Mouse (Mus musculus) gastrocnemius, postnatal 25 days (tissue): ENCODE data around the gene Methig1. TPM values are rescaled to one million over a fixed set of nuclear protein-coding genes. Genes with fewer than 3 reads are reported as not detected.
A peak's percentile ranks its signal among the peaks of the same experiment; 100 is the strongest.
"Not testable (repeated sequence)": the region's sequence is repeated elsewhere in the genome, so short reads cannot be mapped to it uniquely, and the experiment has no call there.

Source experiments
- DNase-seq: peaks from one replicate; pipeline ENCODE4 v3.0.0; 2022
- total RNA-seq, 2 experiments: library from RNA; stranded (reverse); gene quantifications; 1 replicate in 1 of 2; 2 replicates in 1 of 2; pipeline ENCODE4 v1.2.3; 2021

Gene Methig1
- total RNA-seq, 2 experiments from 2014 or later: not detected

GRCm38 (mm10) chr15:100400592-100401250, 47.8 kb downstream of the Methig1 start:
- no peak for DNase-seq

- no peak for DNase-seq
Measured at GRCm38 (mm10) chr15:100401811-100402210, 48.9 kb downstream of the Methig1 start.

- no peak for DNase-seq
Measured at GRCm38 (mm10) chr15:100402347-100402746, 49.4 kb downstream of the Methig1 start.

- DNase-seq: no peak
Measured at GRCm38 (mm10) chr15:100402798-100403197, 49.8 kb downstream of the Methig1 start.

DNA sequence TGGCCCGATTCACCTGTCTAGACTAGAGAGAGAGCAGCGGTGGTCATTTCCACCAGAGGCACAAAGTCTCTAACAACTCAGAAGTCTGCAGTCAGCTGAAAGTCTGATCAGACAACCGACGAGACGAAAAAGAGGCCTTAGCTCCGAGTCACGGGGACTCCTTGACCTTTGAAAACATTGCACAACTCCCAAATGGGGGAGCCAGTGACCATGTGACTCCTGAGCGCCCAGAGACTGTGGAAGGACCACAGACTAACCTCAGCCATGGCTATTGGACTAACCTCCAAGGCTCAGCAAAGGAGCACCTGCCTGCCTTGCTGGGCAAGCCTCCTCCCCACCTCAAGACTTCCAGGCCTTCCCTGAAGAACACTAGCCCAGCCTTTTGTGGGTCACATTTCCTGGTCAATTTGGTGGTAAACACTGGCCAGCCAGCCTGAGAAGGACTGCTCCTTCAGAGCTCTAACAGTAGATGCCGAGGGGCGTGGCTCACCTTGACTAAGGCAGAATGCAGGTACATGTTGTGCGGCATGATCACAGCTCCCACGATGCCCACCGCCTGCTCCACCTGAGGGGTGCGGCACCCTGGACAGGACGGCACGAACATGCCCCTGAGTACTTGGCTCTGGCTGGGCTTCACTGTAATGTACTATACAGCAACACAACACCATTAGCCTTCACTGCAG, 50.5 kb downstream of the Methig1 start:
- DNase-seq: no peak

- DNase-seq: no peak
Measured at GRCm38 (mm10) chr15:100406088-100406487, 53.1 kb downstream of the Methig1 start.

- DNase-seq: no peak
Measured at GRCm38 (mm10) chr15:100410918-100411672, 58.1 kb downstream of the Methig1 start.

- no peak for DNase-seq
Measured at GRCm38 (mm10) chr15:100411731-100412130, 58.8 kb downstream of the Methig1 start.

GRCm38 (mm10) chr15:100413306-100413705, 60.4 kb downstream of the Methig1 start:
- DNase-seq: no peak

DNA sequence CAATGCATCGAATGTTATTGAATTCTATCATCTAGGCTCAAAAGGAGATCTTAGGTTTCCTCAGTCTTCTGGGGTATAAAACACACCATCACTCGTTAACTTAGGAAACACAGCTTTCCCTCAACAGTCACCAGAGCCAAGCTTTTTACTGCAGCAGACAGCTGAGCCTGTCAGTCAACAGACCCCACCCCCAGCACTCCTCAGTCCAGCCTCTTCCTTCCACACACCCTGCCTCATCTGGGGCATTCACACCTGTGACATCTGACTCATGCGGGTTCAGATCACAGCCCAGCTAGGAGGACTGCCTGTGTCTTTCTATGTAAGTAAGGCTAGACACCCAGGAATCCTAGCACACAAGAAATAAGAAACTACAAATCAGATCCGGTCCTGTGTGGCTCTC, 61.1 kb downstream of the Methig1 start:
- DNase-seq: peak; percentile 64

- no peak for DNase-seq
Measured at GRCm38 (mm10) chr15:100414942-100415341, 62.0 kb downstream of the Methig1 start.

DNA sequence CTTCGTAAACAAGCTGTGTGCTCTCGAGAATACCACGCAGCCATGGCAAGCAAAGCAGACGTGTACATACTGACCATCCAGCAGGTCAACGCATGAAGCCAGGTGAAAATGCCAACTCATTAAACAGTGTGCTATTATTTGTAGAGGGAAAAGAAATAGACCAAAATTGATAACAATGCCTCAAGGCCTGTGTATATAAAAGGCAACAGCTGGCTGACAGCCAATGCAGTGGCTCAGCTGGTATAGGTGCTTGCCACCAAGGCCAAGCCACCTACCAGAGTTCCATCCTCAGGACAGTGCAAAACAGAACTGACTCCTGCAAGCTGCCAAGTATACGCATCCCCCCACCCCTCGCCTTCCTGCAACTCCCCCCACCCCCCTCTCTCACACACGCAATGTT, 62.7 kb downstream of the Methig1 start:
- DNase-seq: no peak

GRCm38 (mm10) chr15:100417854-100418450, 65.0 kb downstream of the Methig1 start:
- no peak for DNase-seq

DNA sequence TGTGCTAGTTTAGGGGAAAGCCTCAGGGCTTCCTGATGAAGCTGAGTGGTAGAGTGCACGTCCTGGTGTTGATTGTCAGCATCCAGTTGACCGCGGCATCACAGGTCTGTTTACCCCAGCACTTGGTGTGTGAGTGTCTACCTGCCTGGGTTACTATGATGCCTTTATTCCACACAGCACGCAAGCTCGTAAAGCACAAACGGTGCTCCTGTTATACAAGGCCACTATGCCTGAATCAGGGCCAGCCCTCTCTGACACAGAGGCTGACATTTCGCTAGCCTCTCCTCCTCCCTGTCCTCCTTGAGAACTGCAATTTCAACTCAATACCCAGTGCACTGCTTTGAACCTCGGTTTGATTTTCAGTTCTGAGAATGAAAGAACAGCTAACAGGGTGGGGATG, 66.4 kb downstream of the Methig1 start:
- DNase-seq: peak; percentile 21

GRCm38 (mm10) chr15:100419901-100420745, 67.2 kb downstream of the Methig1 start:
- DNase-seq: no peak

GRCm38 (mm10) chr15:100421059-100421757, 68.3 kb downstream of the Methig1 start:
- DNase-seq: no peak

DNA sequence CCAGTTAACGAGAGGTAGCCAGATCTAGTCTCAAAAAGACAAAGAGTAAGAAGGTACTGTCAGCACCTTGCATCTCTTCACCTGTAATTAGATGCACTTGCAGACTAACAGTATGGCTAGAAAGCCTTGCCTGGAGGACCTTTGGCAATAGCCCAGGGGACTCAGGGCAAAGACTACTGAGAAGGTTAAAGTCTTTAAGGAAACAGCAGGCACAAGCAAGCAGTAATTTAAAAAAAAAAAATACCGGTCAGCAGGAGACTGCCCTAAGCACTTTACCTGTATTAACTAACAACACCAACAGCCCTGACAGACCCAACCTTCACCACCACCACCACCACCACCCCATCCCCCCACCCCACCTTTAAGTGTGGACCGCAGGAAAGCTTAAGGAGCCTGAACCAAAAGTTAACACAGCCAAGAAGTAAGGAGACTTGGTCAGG, 68.8 kb downstream of the Methig1 start, which contains the start of gene Gm5475:
Gene Gm5475, plus strand, starts transcription at position 390 of the 440 bp plus-strand sequence.
- DNase-seq: not testable (repeated sequence)

GRCm38 (mm10) chr15:100422476-100422875, 69.5 kb downstream of the Methig1 start:
- no peak for DNase-seq

GRCm38 (mm10) chr15:100422899-100423860, 70.2 kb downstream of the Methig1 start:
- DNase-seq: peak; percentile 97

DNA sequence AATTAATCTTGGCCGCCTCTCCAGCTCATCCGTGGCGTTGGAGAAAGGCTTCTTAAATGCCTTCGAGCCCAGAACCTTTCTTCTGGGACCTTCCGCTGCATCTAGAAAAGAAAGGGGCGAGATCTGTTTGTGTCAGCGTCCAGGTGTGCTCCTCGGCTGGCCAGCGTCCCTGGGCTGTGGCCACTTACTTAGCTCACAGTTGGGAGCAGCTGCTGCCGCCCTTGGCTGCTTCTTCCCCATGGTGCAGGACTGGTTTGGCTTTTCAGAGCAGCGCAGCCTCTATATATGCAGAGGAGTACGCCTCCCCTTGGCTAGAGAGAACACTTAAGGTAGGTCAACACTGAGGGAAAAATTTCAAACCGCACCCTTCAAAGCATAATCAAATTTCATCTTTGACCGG, 71.0 kb downstream of the Methig1 start:
- DNase-seq: peak; percentile 35
